Mouse (Mus musculus) layer of hippocampus, postnatal 10 days (tissue): ENCODE data around the gene Stk38l. TPM values are rescaled to one million over a fixed set of nuclear protein-coding genes. Genes with fewer than 3 reads are reported as not detected.

ENCODE experiments used
- total RNA-seq, 2 experiments: library from RNA; stranded (reverse); gene quantifications; 2 replicates each; pipeline ENCODE4 v1.2.3; 2021

Stk38l gene
- total RNA-seq, 2 experiments from 2014 or later = 19.2 to 22.9 TPM

Other genes with a start within 250 kb of the Stk38l start
- gene Itpr2, start 222.8 kb upstream of the Stk38l start, total RNA-seq = 10 to 100 TPM; 27.2 to 28.7 TPM
- 10 to 100 TPM; 54.6 to 58.8 TPM for gene Fgfr1op2, start 147.8 kb upstream of the Stk38l start, total RNA-seq
- 10 to 100 TPM; 37.6 to 41.0 TPM for gene Ints13, start 147.2 kb upstream of the Stk38l start, total RNA-seq
- 10 to 100 TPM; 41.1 to 46.1 TPM for gene Med21, start 82.4 kb upstream of the Stk38l start, total RNA-seq
- 10 to 100 TPM; 38.8 to 42.2 TPM for gene Tm7sf3, start 82.2 kb upstream of the Stk38l start, total RNA-seq
- gene Arntl2, start 71.1 kb downstream of the Stk38l start, total RNA-seq = 10 to 100 TPM in 1 of 2 experiments, 1 to 10 TPM in 1; 9.8 to 14.1 TPM
- not detected for gene Smco2, start 125.1 kb downstream of the Stk38l start, total RNA-seq
- 10 to 100 TPM; 56.5 to 64.7 TPM for gene Ppfibp1, start 163.5 kb downstream of the Stk38l start, total RNA-seq
- not detected for gene 1700034J05Rik, start 229.4 kb downstream of the Stk38l start, total RNA-seq